Mouse (Mus musculus): ENCODE data around the gene 1810065E05Rik.

The 1810065E05Rik gene

DNA sequence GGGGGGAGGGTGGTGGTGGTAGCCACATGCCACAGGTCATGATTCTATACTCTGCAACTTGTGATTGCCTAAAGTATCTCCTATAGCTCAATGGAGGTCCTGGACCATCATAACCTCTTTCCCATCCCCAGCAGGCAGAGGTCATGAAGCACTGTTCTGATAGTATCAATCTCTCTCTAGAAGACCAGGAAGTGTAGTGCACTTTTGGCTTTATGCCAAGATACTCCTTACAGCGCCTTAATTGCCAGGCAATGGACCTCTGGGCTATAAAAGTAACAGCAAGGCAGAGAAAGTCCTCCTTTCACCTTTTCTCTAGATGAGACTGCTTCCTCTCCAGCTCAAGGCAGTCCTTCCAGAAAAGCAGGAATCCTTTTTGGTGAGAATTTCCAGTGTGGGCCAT is at the start of gene 1810065E05Rik:
TSS of gene 1810065E05Rik (plus strand) at position 297 of the 400 bp plus-strand sequence.
- DNase-seq (ENCODE audit: low spot score): no peak

DNA sequence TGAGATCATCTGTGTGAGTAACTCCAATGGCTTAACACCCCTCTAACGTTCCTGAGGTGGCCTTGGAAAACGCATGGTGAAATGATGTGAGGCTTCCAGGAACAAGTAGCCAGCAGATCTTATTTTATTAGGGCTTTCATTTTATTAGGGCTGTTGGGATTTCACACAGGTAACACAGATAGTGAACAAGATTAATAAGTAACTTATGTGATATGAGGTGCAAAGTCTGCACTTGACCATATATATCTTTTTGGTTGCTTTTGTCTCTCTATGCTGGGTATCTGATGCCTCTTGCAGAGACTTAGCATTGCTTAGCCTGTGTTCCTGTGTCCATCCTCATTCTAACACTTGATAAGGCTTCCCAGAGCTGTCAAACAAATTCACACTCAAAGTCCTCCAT is 43.6 kb upstream of the 1810065E05Rik start:
- DNase-seq (ENCODE audit: low spot score): no peak

DNA sequence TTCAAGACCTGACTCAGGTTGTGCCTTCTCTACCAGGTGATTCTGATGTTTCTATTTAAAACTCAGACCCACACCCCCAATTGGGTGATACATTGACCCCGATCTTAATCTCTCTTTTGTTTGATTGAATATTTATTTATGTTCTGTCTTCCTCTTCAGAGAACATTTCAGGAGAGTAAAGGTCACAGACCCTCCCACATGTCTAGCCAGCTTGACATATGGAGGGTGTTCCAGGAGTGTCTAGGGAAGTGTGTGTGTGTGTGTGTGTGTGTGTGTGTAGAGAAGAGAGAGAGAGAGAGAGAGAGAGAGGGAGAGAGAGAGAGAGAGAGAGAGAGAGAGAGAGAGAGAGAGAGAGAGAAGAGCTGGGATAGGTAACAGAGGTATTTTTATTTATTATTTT is 43.2 kb upstream of the 1810065E05Rik start:
- DNase-seq (ENCODE audit: low spot score): no peak

DNA sequence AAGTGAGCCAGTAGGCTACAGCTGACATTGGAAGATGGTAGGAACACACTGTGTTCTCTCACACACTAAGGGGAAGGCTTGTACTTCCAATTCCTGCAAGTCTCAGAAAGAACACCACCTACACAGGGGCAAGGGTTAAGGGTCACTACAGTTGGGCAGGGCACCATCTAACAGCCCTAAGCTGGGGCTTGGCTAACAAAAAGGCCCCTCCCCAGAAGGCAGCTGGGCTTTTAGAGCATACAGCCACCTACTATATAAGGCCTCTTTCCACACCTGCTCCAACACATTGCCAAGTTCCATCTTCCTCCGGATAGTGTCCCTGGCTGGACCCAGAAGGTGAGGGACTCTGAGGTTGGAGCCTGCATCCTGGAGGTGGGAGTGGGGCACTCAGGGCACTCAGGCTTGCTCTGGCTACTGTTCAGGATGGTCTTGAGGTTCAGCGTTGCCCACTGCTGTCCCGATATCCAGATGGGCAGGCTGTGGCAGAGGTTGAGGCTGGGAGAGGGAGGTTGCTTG is 42.1 kb upstream of the 1810065E05Rik start, which contains the start of gene Lypd8:
TSS of gene Lypd8 (plus strand) at position 281 of the 516 bp plus-strand sequence.
- DNase-seq (ENCODE audit: low spot score): no peak

DNA sequence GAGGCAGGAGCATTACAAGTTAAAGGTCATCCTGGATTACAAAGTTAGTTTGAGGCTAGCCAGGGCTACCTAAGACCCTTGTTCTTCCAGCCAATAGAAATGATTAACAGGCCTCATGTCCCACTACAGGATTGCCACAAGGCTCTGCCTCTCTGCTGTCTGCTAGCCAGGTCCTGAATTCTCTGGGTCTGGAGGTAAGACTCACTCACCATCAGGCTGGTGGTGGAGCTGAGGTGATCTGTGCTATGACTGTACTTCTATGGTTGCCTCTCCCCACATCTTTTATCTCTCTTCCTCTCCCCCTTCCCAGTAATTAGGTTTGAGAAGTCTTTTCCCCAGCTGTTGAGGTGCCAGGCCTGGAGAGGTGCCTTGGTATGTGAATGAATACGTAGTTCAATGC is 41.4 kb upstream of the 1810065E05Rik start:
- DNase-seq (ENCODE audit: low spot score): no peak

DNA sequence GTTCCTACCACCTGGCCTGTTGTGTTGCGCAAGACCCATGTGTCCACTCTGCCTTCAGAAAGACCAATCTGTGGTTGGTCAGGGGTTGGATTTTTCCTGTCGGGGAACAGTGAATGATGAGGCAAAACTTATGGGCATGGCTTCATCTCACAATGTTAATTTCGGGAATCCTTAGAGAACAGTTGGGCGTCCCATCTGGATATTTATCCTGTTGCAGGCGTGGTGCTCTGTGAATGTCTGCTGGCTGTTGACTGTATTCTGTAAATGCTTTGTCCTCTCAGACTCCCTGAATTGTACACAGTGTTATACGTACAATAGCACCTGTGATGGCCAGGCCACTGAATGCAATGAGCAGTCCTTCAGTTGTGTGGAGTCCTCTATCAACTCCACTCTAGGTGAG is 38.4 kb upstream of the 1810065E05Rik start:
- DNase-seq (ENCODE audit: low spot score): no peak

DNA sequence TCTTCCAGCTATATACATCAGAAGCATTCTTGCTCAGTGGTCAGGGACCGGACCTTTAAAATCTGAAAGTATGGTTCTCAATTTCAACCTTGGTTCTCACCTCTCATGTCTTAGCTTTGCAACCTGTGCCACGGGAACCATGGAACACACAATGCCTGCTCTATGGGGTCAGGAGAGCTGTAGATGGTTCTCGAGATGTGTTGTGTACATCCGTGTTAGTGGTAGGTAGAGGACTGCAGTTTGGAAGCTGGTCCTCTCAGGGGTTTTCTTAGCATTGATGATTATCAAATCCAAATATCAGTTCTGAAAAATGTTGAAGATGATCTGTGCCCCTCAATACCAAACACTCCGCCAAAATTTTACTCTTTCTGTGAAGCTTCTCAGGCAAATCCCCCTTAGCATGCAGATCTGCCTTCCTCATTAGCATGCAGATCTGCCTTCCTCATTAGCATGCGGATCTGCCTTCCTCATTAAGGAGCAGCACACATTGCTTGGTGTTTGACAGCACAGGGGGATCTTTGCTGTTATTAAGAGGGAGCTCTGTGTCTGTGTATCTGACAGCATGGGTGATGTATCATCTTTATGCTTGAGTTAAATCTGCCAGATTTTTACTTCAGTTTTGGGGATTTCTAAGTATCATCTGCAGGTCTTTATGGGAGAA is 20.8 kb upstream of the 1810065E05Rik start:
- DNase-seq (ENCODE audit: low spot score): no peak

DNA sequence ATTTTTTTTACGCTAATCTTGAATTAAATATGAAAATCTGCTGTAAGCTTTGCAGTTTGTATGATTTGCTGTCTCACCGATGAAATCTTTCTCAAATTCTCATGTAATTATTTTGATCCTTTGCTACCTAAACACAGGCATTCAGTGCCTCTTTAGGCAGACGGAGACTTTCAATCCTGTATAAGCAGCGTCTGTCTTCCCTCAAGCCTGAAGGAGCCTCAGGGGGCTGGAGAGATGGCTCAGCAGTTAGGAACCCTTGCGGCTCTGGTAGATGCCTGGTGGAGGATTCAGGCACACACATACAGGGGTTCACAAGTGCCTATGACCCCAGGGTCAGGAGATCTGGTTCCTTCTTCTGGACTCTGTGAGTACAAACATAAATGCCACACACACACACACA is 20.3 kb upstream of the 1810065E05Rik start:
- no peak for DNase-seq (ENCODE audit: low spot score)

DNA sequence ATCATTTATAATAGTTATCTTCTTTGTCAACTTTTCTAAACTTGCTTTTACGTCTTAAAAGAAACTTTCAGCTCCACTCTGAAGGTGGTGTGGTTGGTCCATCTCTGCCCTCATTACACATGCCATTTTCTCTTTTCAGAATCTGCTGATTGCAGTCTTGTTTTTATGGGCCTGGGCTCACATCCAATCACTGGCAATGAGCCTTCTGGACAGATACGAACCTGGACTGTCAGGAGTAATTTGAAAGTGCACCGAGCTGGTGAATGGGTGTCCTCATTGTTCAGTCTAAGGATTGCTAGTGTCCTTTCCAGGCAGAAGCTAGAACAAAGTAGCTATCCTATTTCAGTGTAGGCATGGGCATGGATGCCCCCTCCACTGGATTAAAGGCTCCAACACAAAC is 12.8 kb upstream of the 1810065E05Rik start:
- peak; percentile 14 for DNase-seq (ENCODE audit: low spot score)

DNA sequence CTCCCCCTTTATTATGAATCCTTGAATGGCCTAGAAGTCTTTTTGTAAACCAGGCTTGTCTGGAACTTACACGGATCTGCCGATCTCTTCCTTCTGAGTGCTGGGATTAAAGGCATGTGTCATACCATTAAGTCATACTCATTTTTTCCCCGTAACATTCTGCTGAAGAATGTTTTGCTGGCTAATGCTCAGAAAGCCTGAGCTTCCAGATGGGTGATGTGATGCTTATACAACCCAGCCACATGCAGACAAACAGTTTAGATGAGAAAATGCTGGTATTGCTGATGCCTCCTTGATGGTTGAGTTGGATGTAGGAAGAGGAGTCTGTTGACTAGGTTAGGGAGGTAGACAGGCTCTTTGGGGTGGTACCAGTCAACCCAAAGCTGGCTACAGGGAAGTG is 2.6 kb upstream of the 1810065E05Rik start:
- no peak for DNase-seq (ENCODE audit: low spot score)

DNA sequence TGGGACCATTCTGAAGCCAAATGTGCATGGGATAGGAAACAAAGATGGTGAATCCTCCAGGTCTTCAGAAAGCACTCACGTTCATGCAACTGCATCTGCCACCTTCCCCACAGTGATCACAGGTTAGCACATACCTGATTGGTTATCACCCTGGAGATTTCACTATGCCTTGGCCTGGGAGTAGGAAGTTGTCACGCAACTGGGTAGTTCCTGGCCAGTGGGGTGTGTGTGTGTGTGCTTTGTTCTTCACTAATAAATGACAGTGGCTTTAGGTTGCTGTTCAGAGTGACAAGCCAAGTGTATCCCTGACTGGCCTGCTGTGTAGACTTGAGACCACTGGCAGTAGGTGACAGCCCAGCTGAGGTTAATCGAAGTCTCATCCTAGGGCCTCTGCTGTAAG is 11.3 kb downstream of the 1810065E05Rik start, which contains the start of gene Gm12253:
TSS of gene Gm12253 (plus strand) at position 301 of the 400 bp plus-strand sequence.
- no peak for DNase-seq (ENCODE audit: low spot score)

DNA sequence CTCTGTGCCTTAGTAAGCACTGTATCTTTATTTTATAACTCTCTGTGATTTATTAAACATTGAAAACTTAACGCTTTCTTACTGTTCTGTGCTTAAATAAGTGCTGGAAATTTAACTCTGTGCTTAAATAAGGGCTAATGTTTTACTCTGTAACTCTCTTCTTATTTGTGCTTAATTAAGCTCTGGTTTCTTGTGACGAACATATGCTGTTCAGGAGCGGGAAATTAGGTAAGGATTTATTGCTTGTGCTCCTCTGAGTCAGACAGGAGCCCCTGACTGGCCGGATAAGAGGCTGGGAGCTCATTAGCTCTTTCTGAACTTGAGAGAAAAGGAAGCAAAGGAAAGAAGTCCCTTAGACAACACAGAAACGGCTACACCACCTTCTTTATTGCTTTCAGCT is 17.0 kb downstream of the 1810065E05Rik start:
- no peak for DNase-seq (ENCODE audit: low spot score)

DNA sequence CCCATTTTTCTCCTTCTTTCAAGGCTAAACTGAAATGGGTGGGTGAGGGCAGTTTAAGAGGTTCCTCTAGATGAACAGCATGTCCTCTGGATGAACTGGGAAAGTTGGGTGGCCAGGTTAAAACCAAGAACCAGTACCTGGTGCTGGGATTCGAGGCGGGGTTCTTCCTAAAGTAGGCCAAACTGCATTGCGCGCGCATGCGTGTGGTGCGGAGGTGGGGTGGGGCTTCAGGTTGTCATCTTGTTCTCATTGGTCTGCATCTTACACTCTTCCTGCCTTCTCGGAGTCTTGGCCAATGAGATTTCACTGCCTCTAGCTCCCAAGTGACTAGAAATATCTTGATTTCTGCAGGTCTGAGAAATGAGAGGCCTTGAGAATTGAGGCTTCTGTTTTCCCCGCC is 31.8 kb downstream of the 1810065E05Rik start, which contains the start of gene Lypd9:
TSS of gene Lypd9 (minus strand) at position 165 of the 400 bp plus-strand sequence.
- DNase-seq (ENCODE audit: low spot score): no peak

DNA sequence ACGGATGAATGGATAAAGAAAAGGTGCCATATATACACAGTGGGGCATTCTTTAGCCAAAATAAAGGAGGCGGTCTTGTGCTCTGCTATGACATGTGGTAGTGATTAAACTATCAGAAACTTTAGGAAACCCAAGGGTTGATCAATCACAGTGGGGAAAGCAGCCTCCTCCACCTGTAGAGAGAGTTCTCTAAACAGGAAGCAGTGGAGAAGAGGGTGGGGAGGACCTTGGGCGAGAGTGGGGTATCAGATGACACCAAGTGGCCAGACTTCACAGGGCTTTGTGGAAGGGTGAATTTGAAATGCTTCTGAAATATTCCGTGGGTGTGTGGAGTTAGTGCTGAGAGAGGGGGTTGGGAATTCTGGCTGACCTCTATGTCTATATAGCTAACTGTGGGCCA is 32.7 kb downstream of the 1810065E05Rik start:
- no peak for DNase-seq (ENCODE audit: low spot score)

DNA sequence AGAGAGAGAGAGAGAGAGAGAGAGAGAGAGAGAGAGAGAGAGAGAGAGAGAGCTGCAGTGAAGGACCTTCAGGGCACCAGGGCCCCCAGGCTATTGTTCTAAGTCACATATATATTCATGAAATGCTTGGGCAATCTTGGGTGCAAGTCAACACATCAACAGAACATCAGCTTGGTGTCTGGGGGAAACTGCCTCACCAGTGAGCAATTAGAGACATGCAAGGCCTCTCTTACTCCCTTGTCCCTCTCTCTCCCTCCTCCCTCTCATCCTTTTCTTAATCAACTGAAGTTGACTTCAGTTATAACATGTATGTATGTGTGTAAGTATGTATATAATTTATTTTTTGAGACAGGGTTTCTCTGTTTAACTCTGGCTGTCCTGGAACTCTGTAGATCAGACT is 41.3 kb downstream of the 1810065E05Rik start, which contains the start of gene Olfr30:
TSS of gene Olfr30 (minus strand) at position 101 of the 400 bp plus-strand sequence.
- DNase-seq (ENCODE audit: low spot score): no peak
